Mouse (Mus musculus) spleen, adult 2 months (tissue): Measurements from ENCODE around the gene Derl3. TPM values are rescaled to one million over a fixed set of nuclear protein-coding genes. Genes with fewer than 3 reads are reported as not detected.

ENCODE experiments used
- DNase-seq, 2 experiments: peaks; one replicate each; pipeline versions ENCODE4 v3.0.0 to v3.0.0-alpha.2; 2012 to 2021; ENCODE audit warnings: low spot score in 2 of 2, low read depth in 1 of 2
- H3K27ac ChIP-seq: fragments of 200-500 bp; 2 replicates; pipeline ENCODE4 v1.5.1; 2012; ENCODE audit warnings: low read length, inconsistent platforms; ENCODE audit not compliant: insufficient read depth
- H3K27me3 ChIP-seq: fragments of 200-500 bp; 2 replicates; pipeline ENCODE4 v1.6.1; 2012; ENCODE audit warnings: mild to moderate bottlenecking, moderate library complexity, low read length, inconsistent platforms; ENCODE audit not compliant: control insufficient read depth, insufficient read depth
- H3K36me3 ChIP-seq: fragments of 200-500 bp; 2 replicates; pipeline ENCODE4 v1.6.1; 2012; ENCODE audit warnings: mild to moderate bottlenecking, low read length, inconsistent platforms; ENCODE audit not compliant: control insufficient read depth, insufficient read depth
- H3K4me1 ChIP-seq: fragments of 200-500 bp; 2 replicates; pipeline ENCODE4 v1.6.1; 2011; ENCODE audit warnings: inconsistent platforms; ENCODE audit not compliant: control insufficient read depth, insufficient read depth, insufficient read length
- H3K4me3 ChIP-seq: fragments of 200-500 bp; 2 replicates; pipeline ENCODE4 v1.5.1; 2011; ENCODE audit warnings: mild to moderate bottlenecking, inconsistent platforms; ENCODE audit not compliant: insufficient read depth, insufficient read length; ENCODE audit errors: extremely low read depth
- CTCF ChIP-seq: fragments of 200-500 bp; IDR thresholded peaks from 2 replicates; pipeline ENCODE4 v1.5.1; 2011; ENCODE audit warnings: mild to moderate bottlenecking, inconsistent platforms; ENCODE audit not compliant: insufficient read depth, insufficient read length, insufficient replicate concordance; ENCODE audit errors: extremely low read depth
- POLR2A ChIP-seq: fragments of 200-500 bp; IDR thresholded peaks from 2 replicates; pipeline ENCODE4 v1.6.1; 2011; ENCODE audit warnings: low read depth, low read length, inconsistent platforms
- WGBS: fragments of 180-500 bp; shearing (Covaris S2); methylation state at CpG from one replicate; pipeline ENCODE4 v1.1.7; 2018; 5-methylcytosine and 5-hydroxymethylcytosine counted together
- polyA plus RNA-seq: library from polyadenylated mRNA; depleted of rRNA; stranded (reverse); fragments of >200 nt; gene quantifications from 2 replicates; pipeline ENCODE4 v1.2.3, GENCODE M21; 2012

The Derl3 gene
- polyA plus RNA-seq, 1 experiment: 67.3 TPM

GRCm38 (mm10) chr10:75896208-75896607 is 3.0 kb downstream of the Derl3 start:
- Histone ChIP-seq H3K27me3 (no peaks in the 10 kb centered on the region), H3K36me3 (peaks cover 16% of the 10 kb centered on the region), H3K4me1 (peaks cover 13% of the 10 kb centered on the region), H3K4me3 (no peak overlapping the region), H3K27ac (no peak overlapping the region)
- 87% methylated on average over 1 of the region's 1 CpGs for WGBS
- TF ChIP-seq CTCF (no peak), POLR2A (no peak)
- no peak for DNase-seq

- Histone ChIP-seq H3K4me3 (no peak overlapping the region), H3K27ac (no peak overlapping the region), H3K36me3 (peaks cover 22% of the 10 kb centered on the region), H3K4me1 (peaks cover 13% of the 10 kb centered on the region), H3K27me3 (no peaks in the 10 kb centered on the region)
- WGBS: 55% methylated on average over 6 of the region's 6 CpGs
- peak in 1 of 2 experiments; percentile 53 for DNase-seq
- TF ChIP-seq POLR2A: no peak
- peak; percentile 55; the same call in 1 of the 2 replicates for TF ChIP-seq CTCF
These were observed 4.2 kb downstream of the Derl3 start for GRCm38 (mm10) chr10:75897373-75897772.

GRCm38 (mm10) chr10:75898039-75898564 is 4.9 kb downstream of the Derl3 start:
- H3K27me3 ChIP-seq: no peaks in the 10 kb centered on the region
- no peak for DNase-seq
- TF ChIP-seq CTCF (no peak), POLR2A (no peak)
- peaks cover 22% of the 10 kb centered on the region for H3K36me3 ChIP-seq
- WGBS: 88% methylated on average over 6 of the region's 6 CpGs
- H3K4me1 ChIP-seq: peaks cover 13% of the 10 kb centered on the region
- no peak overlapping the region for H3K4me3 ChIP-seq
- no peak overlapping the region for H3K27ac ChIP-seq

- WGBS: 82% methylated on average over 3 of the region's 3 CpGs
These were observed 5.6 kb downstream of the Derl3 start for GRCm38 (mm10) chr10:75898846-75899245.

GRCm38 (mm10) chr10:75904391-75904790 is 11.2 kb downstream of the Derl3 start:
- peaks cover 35% of the 10 kb centered on the region for H3K36me3 ChIP-seq
- no peak overlapping the region for H3K27ac ChIP-seq
- WGBS: 90% methylated on average over 5 of the region's 5 CpGs

More at GRCm38 (mm10) chr10:75898846-75899245, 5.6 kb downstream of the Derl3 start:
- Histone ChIP-seq H3K36me3 (peaks cover 29% of the 10 kb centered on the region), H3K27me3 (no peaks in the 10 kb centered on the region), H3K4me1 (peaks cover 7% of the 10 kb centered on the region; the same call in 1 of the 2 replicates), H3K27ac (no peak overlapping the region), H3K4me3 (no peak overlapping the region)
- no peak for DNase-seq
- TF ChIP-seq CTCF (no peak), POLR2A (no peak)

GRCm38 (mm10) chr10:75906882-75907281 is 13.7 kb downstream of the Derl3 start:
- no peaks in the 10 kb centered on the region for H3K27me3 ChIP-seq
- DNase-seq: no peak
- TF ChIP-seq CTCF: no peak
- WGBS: 87% methylated on average over 4 of the region's 4 CpGs
- H3K4me3 ChIP-seq: no peak overlapping the region
- no peaks in the 10 kb centered on the region for H3K4me1 ChIP-seq
- H3K36me3 ChIP-seq: peaks cover 43% of the 10 kb centered on the region
- H3K27ac ChIP-seq: no peak overlapping the region

More at GRCm38 (mm10) chr10:75904391-75904790, 11.2 kb downstream of the Derl3 start:
- Histone ChIP-seq H3K4me3 (no peak overlapping the region), H3K4me1 (no peaks in the 10 kb centered on the region), H3K27me3 (no peaks in the 10 kb centered on the region)
- no peak for TF ChIP-seq POLR2A
- TF ChIP-seq CTCF: no peak
- no peak for DNase-seq

GRCm38 (mm10) chr10:75910698-75911097 is 17.5 kb downstream of the Derl3 start:
- WGBS: 84% methylated on average over 2 of the region's 2 CpGs
- Histone ChIP-seq H3K36me3 (peaks cover 33% of the 10 kb centered on the region), H3K4me1 (no peaks in the 10 kb centered on the region), H3K27ac (no peak overlapping the region; the same call in 1 of the 2 replicates), H3K4me3 (no peak overlapping the region), H3K27me3 (no peaks in the 10 kb centered on the region)
- no peak for DNase-seq
- TF ChIP-seq POLR2A: no peak
- no peak for TF ChIP-seq CTCF
